Mouse (Mus musculus) stomach, embryonic 14.5 days (tissue): ENCODE measurements at regions not wholly inside any gene's neighbourhood (a gene's known extent, or its start where the extent isn't known, plus 50 kb on each side); places are given as distances from the start of the nearest gene placed in this dataset.
"Not testable (repeated sequence)": the region's sequence is repeated elsewhere in the genome, so short reads cannot be mapped to it uniquely, and the experiment has no call there.

Experiments used
- ATAC-seq: fragments of 200-750 bp; cut with Nextera tagmentation; 2 replicates; pipeline ENCODE4 v1.8.0; 2017; ENCODE audit warnings: low read depth, moderate TSS enrichment; ENCODE audit not compliant: insufficient number of reproducible peaks, insufficient read depth, low FRiP score
- H3K27ac ChIP-seq: fragments of 300-500 bp; sonication (generic); 2 replicates; pipeline ENCODE4 v1.5.1; 2014; ENCODE audit warnings: mild to moderate bottlenecking, low read length, moderate library complexity, mixed read lengths
- H3K27me3 ChIP-seq: fragments of 300-500 bp; sonication (generic); 2 replicates; pipeline ENCODE4 v1.6.1; 2014; ENCODE audit warnings: low read length, control low read depth, mixed read lengths; ENCODE audit not compliant: control insufficient read depth, insufficient read depth
- H3K36me3 ChIP-seq: fragments of 300-500 bp; sonication (generic); 2 replicates; pipeline ENCODE4 v1.6.1; 2014; ENCODE audit warnings: mild to moderate bottlenecking, control low read depth, low read length, moderate library complexity, mixed read lengths; ENCODE audit not compliant: control insufficient read depth, insufficient read depth
- H3K4me1 ChIP-seq: fragments of 300-500 bp; sonication (generic); 2 replicates; pipeline ENCODE4 v1.6.1; 2014; ENCODE audit warnings: low read length, control low read depth, mixed read lengths; ENCODE audit not compliant: control insufficient read depth, insufficient read depth
- H3K4me2 ChIP-seq: fragments of 300-500 bp; sonication (generic); replicated peaks from 2 replicates; pipeline ENCODE4 v1.6.1; 2014; ENCODE audit warnings: low read depth, low read length, control low read depth
- H3K4me3 ChIP-seq: fragments of 300-500 bp; sonication (generic); 2 replicates; pipeline ENCODE4 v1.5.1; 2014; ENCODE audit warnings: low read depth, low read length, control low read depth
- H3K9ac ChIP-seq: fragments of 300-500 bp; sonication (generic); replicated peaks from 2 replicates; pipeline ENCODE4 v1.6.1; 2014; ENCODE audit warnings: low read depth, mild to moderate bottlenecking, control low read depth, low read length, moderate library complexity, mixed read lengths
- H3K9me3 ChIP-seq: fragments of 300-500 bp; sonication (generic); 2 replicates; pipeline ENCODE4 v1.6.1; 2016; ENCODE audit warnings: low read depth, low read length, control low read depth; ENCODE audit not compliant: control insufficient read depth
- WGBS: fragments of 180-500 bp; shearing (Covaris S2); extraction: QIAGEN DNeasy Blood & Tissue Kit; methylation state at CpG from one replicate; pipeline ENCODE4 v1.1.7; 2014; 5-methylcytosine and 5-hydroxymethylcytosine counted together

DNA sequence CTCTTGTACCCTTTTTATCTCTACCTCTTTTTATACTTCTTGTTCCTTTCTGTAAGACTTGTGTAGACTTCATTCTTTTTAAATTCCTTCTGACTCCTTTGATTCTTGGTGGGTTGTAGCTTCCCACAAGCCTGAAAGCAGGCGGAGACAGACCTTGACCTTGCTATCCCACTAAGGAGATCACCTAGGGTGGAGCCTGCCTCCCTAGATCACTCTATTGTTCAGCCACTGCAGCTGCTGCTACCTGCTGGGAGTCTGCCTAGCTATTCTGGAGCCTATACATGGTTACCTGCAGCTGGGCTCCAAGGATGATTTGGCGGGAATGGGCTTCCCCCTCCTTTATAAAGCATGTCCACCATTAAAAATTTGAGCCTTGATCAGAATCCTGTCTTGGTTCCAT is 335.6 kb downstream of the Eipr1 start:
- not testable (repeated sequence) for H3K27ac ChIP-seq, H3K4me2 ChIP-seq, H3K9me3 ChIP-seq, H3K36me3 ChIP-seq, H3K9ac ChIP-seq, ATAC-seq, H3K27me3 ChIP-seq, H3K4me1 ChIP-seq, H3K4me3 ChIP-seq
- 65% methylated on average over 2 of the region's 2 CpGs for WGBS

GRCm38 (mm10) chr12:29089634-29090033 is 338.0 kb downstream of the Eipr1 start:
- Histone ChIP-seq H3K36me3 (no peaks in the 10 kb centered on the region), H3K27me3 (no peaks in the 10 kb centered on the region), H3K4me2 (no peak overlapping the region), H3K4me1 (no peaks in the 10 kb centered on the region), H3K4me3 (no peak overlapping the region), H3K27ac (no peak overlapping the region), H3K9ac (no peak overlapping the region), H3K9me3 (no peaks in the 10 kb centered on the region)
- 68% methylated on average over 3 of the region's 3 CpGs for WGBS
- ATAC-seq: no peak

GRCm38 (mm10) chr12:29090451-29090850 is 338.8 kb downstream of the Eipr1 start:
- no peak overlapping the region for H3K4me3 ChIP-seq
- no peak overlapping the region for H3K4me2 ChIP-seq
- ATAC-seq: no peak
- H3K9ac ChIP-seq: no peak overlapping the region
- no peak overlapping the region for H3K27ac ChIP-seq
- H3K9me3 ChIP-seq: no peaks in the 10 kb centered on the region
- 81% methylated on average over 5 of the region's 5 CpGs for WGBS
- no peaks in the 10 kb centered on the region for H3K27me3 ChIP-seq
- H3K36me3 ChIP-seq: no peaks in the 10 kb centered on the region
- no peaks in the 10 kb centered on the region for H3K4me1 ChIP-seq

GRCm38 (mm10) chr12:29095406-29096032 is 343.9 kb downstream of the Eipr1 start:
- ATAC-seq: no peak
- Histone ChIP-seq H3K9ac (no peak overlapping the region), H3K27me3 (no peaks in the 10 kb centered on the region), H3K4me3 (no peak overlapping the region), H3K4me2 (no peak overlapping the region), H3K9me3 (no peaks in the 10 kb centered on the region), H3K27ac (no peak overlapping the region), H3K36me3 (no peaks in the 10 kb centered on the region), H3K4me1 (peaks cover 10% of the 10 kb centered on the region; the same call in 1 of the 2 replicates)
- WGBS: 44% methylated on average over 1 of the region's 1 CpGs

- 0 out of 2 replicates have a peak, but pooled peaks have one; percentile 63 for ATAC-seq
- no peak overlapping the region for H3K9ac ChIP-seq
- H3K27me3 ChIP-seq: no peaks in the 10 kb centered on the region
- no peaks in the 10 kb centered on the region for H3K36me3 ChIP-seq
- WGBS: 11% methylated on average over 16 of the region's 16 CpGs
- H3K9me3 ChIP-seq: no peaks in the 10 kb centered on the region
- peaks cover 10% of the 10 kb centered on the region; the same call in 1 of the 2 replicates for H3K4me1 ChIP-seq
- peak overlapping the region; percentile 12; the same call in 1 of the 2 replicates for H3K4me2 ChIP-seq
- H3K4me3 ChIP-seq: no peak overlapping the region
- 0 out of 2 replicates have a peak overlapping the region, but pooled peaks have one; percentile 3 for H3K27ac ChIP-seq
Measured at GRCm38 (mm10) chr12:29096033-29096913, 344.7 kb downstream of the Eipr1 start.

DNA sequence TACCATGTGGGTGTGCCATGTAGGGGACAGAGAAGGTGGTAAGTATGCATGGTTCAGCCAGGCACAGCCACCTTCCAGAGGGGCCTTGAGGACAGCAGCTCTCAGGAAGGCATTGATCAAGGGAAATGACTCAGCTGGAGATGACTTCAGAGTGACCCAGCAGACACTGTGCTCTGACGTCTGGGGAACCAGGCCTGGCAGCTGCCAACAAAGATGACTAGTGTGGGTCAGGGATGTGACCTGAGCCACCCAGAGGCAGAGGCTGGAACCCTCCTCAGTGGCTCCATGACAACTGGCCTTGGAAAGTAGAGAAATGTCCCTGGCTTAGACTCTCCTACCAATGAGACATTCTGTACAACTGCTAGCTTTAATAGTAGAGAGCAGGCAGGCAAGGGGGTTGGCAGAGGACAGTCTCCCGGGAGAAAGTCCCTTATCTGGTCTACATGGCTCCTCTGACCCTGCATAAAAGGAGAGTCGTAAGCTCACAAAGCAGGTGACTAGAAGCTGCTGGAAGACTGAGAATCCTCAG is 348.5 kb downstream of the Eipr1 start:
- Histone ChIP-seq H3K4me2 (no peak overlapping the region), H3K27ac (no peak overlapping the region), H3K27me3 (no peaks in the 10 kb centered on the region), H3K36me3 (no peaks in the 10 kb centered on the region), H3K9me3 (no peaks in the 10 kb centered on the region), H3K4me3 (no peak overlapping the region), H3K9ac (no peak overlapping the region), H3K4me1 (peaks cover 10% of the 10 kb centered on the region; the same call in 1 of the 2 replicates)
- no peak for ATAC-seq
- WGBS: 56% methylated on average over 3 of the region's 3 CpGs

- no peak for ATAC-seq
Measured at GRCm38 (mm10) chr12:29106893-29107719, 355.5 kb downstream of the Eipr1 start.

GRCm38 (mm10) chr12:29107720-29108051 is 356.1 kb downstream of the Eipr1 start:
- Histone ChIP-seq H3K36me3 (no peaks in the 10 kb centered on the region), H3K4me3 (no peak overlapping the region), H3K4me1 (no peaks in the 10 kb centered on the region), H3K9ac (no peak overlapping the region), H3K27me3 (no peaks in the 10 kb centered on the region), H3K4me2 (no peak overlapping the region), H3K27ac (no peak overlapping the region), H3K9me3 (no peaks in the 10 kb centered on the region)
- 70% methylated on average over 3 of the region's 3 CpGs for WGBS
- ATAC-seq: no peak

More at GRCm38 (mm10) chr12:29106893-29107719, 355.5 kb downstream of the Eipr1 start:
- WGBS: 68% methylated on average over 16 of the region's 16 CpGs
- H3K9me3 ChIP-seq: no peaks in the 10 kb centered on the region
- H3K27me3 ChIP-seq: no peaks in the 10 kb centered on the region
- no peaks in the 10 kb centered on the region for H3K36me3 ChIP-seq
- no peak overlapping the region for H3K4me2 ChIP-seq
- H3K4me3 ChIP-seq: no peak overlapping the region
- no peaks in the 10 kb centered on the region for H3K4me1 ChIP-seq
- H3K27ac ChIP-seq: no peak overlapping the region
- H3K9ac ChIP-seq: no peak overlapping the region
